Mouse (Mus musculus): ENCODE results near the gene Fryl. TPM values are rescaled to one million over a fixed set of nuclear protein-coding genes. Genes with fewer than 3 reads are reported as not detected.

Fryl gene
- polyA plus RNA-seq, 1 experiment from 2014 or later = 23.3 TPM

DNA sequence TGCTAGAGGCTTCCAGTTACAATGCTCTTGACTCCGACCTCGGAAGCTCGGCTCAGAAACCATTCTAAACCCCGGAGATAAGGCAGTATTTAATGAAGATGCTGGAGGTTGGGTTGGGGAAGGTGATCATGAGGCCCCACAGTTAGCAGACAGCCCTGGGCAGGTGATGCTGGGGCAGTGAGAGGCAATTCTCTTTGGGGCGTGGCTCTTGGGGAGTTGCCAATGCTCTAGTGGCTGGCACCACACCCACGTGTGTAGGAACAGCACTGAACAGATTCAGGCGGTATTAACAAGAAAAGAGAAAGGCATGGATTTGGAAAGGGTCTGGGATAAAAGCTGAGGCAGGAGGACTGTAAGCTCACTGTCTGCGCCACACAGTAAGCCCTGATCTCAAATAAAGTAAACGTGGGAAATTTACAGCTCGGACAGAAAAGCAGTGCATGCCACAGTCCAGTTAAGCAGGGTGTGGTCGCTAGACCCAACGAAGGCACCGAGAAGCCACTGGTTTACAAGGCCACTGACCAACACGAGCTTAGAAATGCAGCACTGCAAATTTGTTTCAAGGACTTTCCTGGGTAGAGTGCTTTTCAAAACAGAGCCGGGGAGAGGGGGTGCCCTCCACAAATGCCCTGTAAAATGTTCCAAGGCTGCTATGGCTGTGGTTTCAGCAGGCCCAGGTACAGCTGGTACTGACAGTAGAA, 100.0 kb downstream of the Fryl start:
- no peak for ATAC-seq (ENCODE audit: insufficient number of reproducible peaks, insufficient read depth, low FRiP score, low TSS enrichment, low read depth)
- H3K36me3 ChIP-seq = no peaks in the 10 kb centered on the region
- no peaks in the 10 kb centered on the region for H3K9me3 ChIP-seq
- H3K4me2 ChIP-seq = no peak overlapping the region
- H3K27me3 ChIP-seq = no peaks in the 10 kb centered on the region
- H3K4me1 ChIP-seq (replicated peaks) = peaks cover 9% of the 10 kb centered on the region
- H3K27ac ChIP-seq = no peak overlapping the region
- no peak overlapping the region for H3K9ac ChIP-seq (replicated peaks)
- no peak overlapping the region for H3K4me3 ChIP-seq (replicated peaks)
- 81% methylated on average over 15 of the region's 15 CpGs for WGBS

DNA sequence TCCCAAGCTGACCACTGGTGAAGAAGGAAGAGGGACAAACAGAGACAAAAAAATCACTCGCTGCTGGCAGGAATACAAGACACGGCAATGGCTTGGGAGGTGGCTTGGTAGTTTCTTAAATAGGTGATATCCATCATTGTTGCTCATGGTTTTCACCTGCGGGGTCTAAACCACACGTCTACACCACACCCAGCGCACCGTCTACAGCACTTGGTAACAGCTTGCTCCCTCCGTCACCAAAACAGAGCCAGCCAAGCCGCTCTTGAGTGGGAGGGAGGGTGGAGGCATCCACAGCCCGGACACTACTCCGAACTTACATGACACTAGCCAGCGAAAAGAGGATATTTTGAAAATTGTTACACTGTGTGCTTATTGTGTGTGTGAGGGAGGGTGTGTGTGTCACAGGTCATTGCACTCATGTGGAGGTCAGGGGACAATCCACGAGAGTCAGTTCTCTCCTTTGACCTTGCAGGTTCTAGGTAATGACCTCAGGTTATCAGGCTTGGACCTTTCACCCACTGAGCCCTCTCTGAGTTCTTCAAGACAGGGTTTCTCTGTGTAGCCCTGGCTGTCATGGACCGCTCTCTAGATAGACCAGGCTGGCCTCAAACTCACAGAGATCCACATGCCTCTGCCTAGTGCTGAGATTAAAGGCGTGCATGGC, 102.5 kb downstream of the Fryl start:
- H3K9me3 ChIP-seq = no peaks in the 10 kb centered on the region
- H3K9ac ChIP-seq (replicated peaks) = no peak overlapping the region
- no peak overlapping the region for H3K4me3 ChIP-seq (replicated peaks)
- no peak overlapping the region for H3K4me2 ChIP-seq
- H3K36me3 ChIP-seq = no peaks in the 10 kb centered on the region
- WGBS = 94% methylated on average over 14 of the region's 14 CpGs
- no peaks in the 10 kb centered on the region for H3K27me3 ChIP-seq
- peaks cover 9% of the 10 kb centered on the region for H3K4me1 ChIP-seq (replicated peaks)
- no peak for ATAC-seq (ENCODE audit: insufficient number of reproducible peaks, insufficient read depth, low FRiP score, low TSS enrichment, low read depth)
- H3K27ac ChIP-seq = no peak overlapping the region

- Histone ChIP-seq H3K4me2 (no peak overlapping the region), H3K9me3 (no peaks in the 10 kb centered on the region), H3K27me3 (no peaks in the 10 kb centered on the region), H3K4me1 (replicated peaks) (peaks cover 5% of the 10 kb centered on the region), H3K27ac (no peak overlapping the region), H3K9ac (replicated peaks) (no peak overlapping the region), H3K36me3 (peaks cover 5% of the 10 kb centered on the region; the same call in 1 of the 2 replicates), H3K4me3 (replicated peaks) (no peak overlapping the region)
- no peak for ATAC-seq (ENCODE audit: insufficient number of reproducible peaks, insufficient read depth, low FRiP score, low TSS enrichment, low read depth)
Observed at GRCm38 (mm10) chr5:73152206-73152605, 104.2 kb downstream of the Fryl start.

DNA sequence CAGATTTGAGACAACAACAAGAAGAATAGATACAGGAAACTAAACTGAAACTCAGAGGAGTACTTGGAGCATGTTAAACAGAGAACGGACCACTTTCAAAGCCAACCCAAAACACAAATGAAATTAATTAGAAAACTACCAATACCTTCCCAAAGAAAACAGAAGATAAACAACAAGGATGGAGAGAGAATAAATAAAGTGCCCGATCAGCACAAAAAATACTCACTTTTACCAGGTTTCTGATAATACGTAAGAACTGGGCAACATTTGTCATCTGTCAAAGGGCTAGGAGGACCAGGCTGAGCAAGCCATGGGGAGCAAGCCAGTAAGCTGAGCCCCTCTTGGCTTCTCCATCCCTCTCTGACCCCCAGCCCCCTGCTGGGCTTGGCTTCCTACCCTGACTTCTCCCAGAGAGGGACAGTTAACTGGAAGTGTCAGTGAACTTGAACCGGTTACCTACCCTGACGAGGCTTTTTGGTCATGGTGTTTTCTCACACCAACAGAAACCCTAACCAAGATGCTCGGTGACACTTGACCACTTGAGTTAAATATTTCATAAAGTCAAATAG, 105.5 kb downstream of the Fryl start:
- Histone ChIP-seq H3K4me2 (no peak overlapping the region), H3K4me1 (replicated peaks) (no peaks in the 10 kb centered on the region), H3K36me3 (peaks cover 16% of the 10 kb centered on the region; the same call in 1 of the 2 replicates), H3K9ac (replicated peaks) (no peak overlapping the region), H3K9me3 (no peaks in the 10 kb centered on the region), H3K4me3 (replicated peaks) (no peak overlapping the region), H3K27me3 (no peaks in the 10 kb centered on the region), H3K27ac (no peak overlapping the region)
- 85% methylated on average over 6 of the region's 6 CpGs for WGBS
- ATAC-seq (ENCODE audit: insufficient number of reproducible peaks, insufficient read depth, low FRiP score, low TSS enrichment, low read depth) = no peak

DNA sequence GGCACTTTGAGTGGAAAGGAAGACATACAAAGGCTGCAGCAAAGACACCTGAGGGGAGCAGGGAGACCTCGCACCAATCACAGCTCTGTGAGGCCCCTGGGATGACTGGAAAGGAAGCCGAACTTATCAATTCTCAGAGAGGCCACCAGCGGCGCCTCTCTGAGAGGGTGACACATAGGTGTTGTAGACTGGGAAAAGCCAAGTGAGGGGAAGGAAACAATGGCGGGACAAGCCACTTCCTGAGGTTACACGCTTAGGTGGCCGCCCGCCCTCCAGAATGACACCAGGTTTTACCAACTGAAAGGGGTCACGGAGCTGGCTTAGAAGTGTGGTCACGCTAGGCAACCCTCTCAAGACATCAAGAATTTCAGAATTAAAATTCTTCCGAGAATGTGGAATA, 111.4 kb downstream of the Fryl start:
- H3K4me3 ChIP-seq (replicated peaks) = no peak overlapping the region
- ATAC-seq (ENCODE audit: insufficient number of reproducible peaks, insufficient read depth, low FRiP score, low TSS enrichment, low read depth) = no peak
- 86% methylated on average over 11 of the region's 11 CpGs for WGBS

DNA sequence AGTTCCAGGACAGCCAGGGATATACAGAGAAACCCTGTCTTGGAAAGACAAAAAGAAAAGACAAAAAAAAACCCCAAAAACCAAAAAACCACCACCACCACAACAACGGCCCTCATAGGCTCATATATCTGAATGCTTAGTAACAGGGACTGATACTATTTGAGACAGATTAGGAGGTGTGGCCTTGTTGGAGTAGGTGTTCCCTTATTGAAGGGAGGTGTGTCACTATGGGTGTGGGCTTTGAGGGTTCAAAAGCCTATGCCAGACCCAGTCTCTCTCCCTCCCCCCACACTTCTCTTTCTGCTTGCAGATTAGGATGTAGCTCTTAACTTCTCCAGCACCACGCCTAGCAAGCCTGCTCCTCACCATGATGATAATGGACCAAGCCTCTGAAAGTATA, 114.7 kb downstream of the Fryl start:
- no peak for ATAC-seq (ENCODE audit: insufficient number of reproducible peaks, insufficient read depth, low FRiP score, low TSS enrichment, low read depth)
- Histone ChIP-seq H3K27ac (no peak overlapping the region), H3K9me3 (no peaks in the 10 kb centered on the region), H3K9ac (replicated peaks) (no peak overlapping the region), H3K4me2 (no peak overlapping the region), H3K36me3 (peaks cover 19% of the 10 kb centered on the region; the same call in 1 of the 2 replicates), H3K4me3 (replicated peaks) (no peak overlapping the region), H3K4me1 (replicated peaks) (no peaks in the 10 kb centered on the region), H3K27me3 (no peaks in the 10 kb centered on the region)
- 88% methylated on average over 2 of the region's 2 CpGs for WGBS

More for the DNA sequence above, 111.4 kb downstream of the Fryl start:
- no peak overlapping the region for H3K4me2 ChIP-seq
- H3K27ac ChIP-seq = no peak overlapping the region
- no peaks in the 10 kb centered on the region for H3K9me3 ChIP-seq
- no peak overlapping the region for H3K9ac ChIP-seq (replicated peaks)
- H3K27me3 ChIP-seq = no peaks in the 10 kb centered on the region
- H3K4me1 ChIP-seq (replicated peaks) = no peaks in the 10 kb centered on the region
- peaks cover 21% of the 10 kb centered on the region; the same call in 1 of the 2 replicates for H3K36me3 ChIP-seq

GRCm38 (mm10) chr5:73141161-73141560, 115.3 kb downstream of the Fryl start:
- Histone ChIP-seq H3K4me2 (no peak overlapping the region), H3K9ac (replicated peaks) (no peak overlapping the region), H3K27me3 (no peaks in the 10 kb centered on the region), H3K36me3 (peaks cover 13% of the 10 kb centered on the region; the same call in 1 of the 2 replicates), H3K9me3 (no peaks in the 10 kb centered on the region), H3K27ac (no peak overlapping the region), H3K4me3 (replicated peaks) (no peak overlapping the region), H3K4me1 (replicated peaks) (no peaks in the 10 kb centered on the region)
- 91% methylated on average over 8 of the region's 8 CpGs for WGBS
- no peak for ATAC-seq (ENCODE audit: insufficient number of reproducible peaks, insufficient read depth, low FRiP score, low TSS enrichment, low read depth)

DNA sequence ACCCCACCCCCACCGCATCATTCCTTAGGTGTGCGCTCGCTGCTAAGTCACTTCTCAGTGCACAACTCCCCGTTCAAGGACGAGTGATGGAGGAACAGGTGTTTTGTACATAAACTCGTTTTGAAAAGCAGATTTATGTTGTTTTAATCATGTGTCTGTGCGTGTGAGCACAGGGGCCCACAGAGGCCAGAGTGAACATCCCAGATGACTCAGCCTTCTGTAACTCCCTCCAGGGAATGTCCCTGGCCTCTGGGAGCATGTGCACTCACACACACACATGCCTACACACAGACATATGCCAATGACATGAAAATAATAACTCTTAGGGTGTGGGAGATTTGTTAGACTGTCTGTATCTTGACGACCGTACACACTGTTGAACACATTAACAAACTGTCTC, 118.9 kb downstream of the Fryl start:
- ATAC-seq (ENCODE audit: insufficient number of reproducible peaks, insufficient read depth, low FRiP score, low TSS enrichment, low read depth) = no peak
- no peak overlapping the region for H3K4me2 ChIP-seq
- H3K4me1 ChIP-seq (replicated peaks) = no peaks in the 10 kb centered on the region
- no peaks in the 10 kb centered on the region for H3K9me3 ChIP-seq
- H3K36me3 ChIP-seq = peaks cover 13% of the 10 kb centered on the region; the same call in 1 of the 2 replicates
- WGBS = 76% methylated on average over 9 of the region's 9 CpGs
- H3K27ac ChIP-seq = no peak overlapping the region
- no peak overlapping the region for H3K4me3 ChIP-seq (replicated peaks)
- H3K27me3 ChIP-seq = no peaks in the 10 kb centered on the region
- no peak overlapping the region; the same call in 1 of the 2 replicates for H3K9ac ChIP-seq (replicated peaks)

DNA sequence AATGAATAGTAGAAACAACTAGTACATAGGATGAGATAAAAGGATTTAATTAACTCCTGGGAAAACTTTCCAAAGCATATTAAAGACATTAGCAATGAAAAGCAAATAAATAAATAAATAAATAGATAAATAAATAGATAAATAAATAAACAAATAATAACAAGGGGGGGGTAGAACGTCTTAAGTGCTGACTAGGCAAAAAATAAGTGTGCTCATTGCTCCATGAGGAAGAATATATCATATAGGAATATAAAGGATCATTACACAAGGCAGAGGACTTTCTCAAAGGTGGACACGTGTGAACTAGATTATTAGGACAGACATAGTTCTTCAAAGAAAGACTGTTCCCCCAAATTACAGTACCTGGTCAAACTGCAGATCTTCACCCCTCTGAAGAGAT, 120.5 kb downstream of the Fryl start:
- 86% methylated on average over 2 of the region's 2 CpGs for WGBS
- ATAC-seq (ENCODE audit: insufficient number of reproducible peaks, insufficient read depth, low FRiP score, low TSS enrichment, low read depth) = no peak
- H3K4me2 ChIP-seq = no peak overlapping the region

GRCm38 (mm10) chr5:73135131-73135530, 121.3 kb downstream of the Fryl start:
- Histone ChIP-seq H3K9ac (replicated peaks) (no peak overlapping the region), H3K4me3 (replicated peaks) (no peak overlapping the region), H3K4me2 (no peak overlapping the region), H3K27me3 (no peaks in the 10 kb centered on the region), H3K27ac (no peak overlapping the region), H3K4me1 (replicated peaks) (no peaks in the 10 kb centered on the region), H3K36me3 (peaks cover 16% of the 10 kb centered on the region; the same call in 1 of the 2 replicates), H3K9me3 (no peaks in the 10 kb centered on the region)
- ATAC-seq (ENCODE audit: insufficient number of reproducible peaks, insufficient read depth, low FRiP score, low TSS enrichment, low read depth) = no peak
- WGBS = 90% methylated on average over 11 of the region's 11 CpGs

More for the DNA sequence above, 120.5 kb downstream of the Fryl start:
- Histone ChIP-seq H3K27me3 (no peaks in the 10 kb centered on the region), H3K36me3 (peaks cover 10% of the 10 kb centered on the region; the same call in 1 of the 2 replicates), H3K4me3 (replicated peaks) (no peak overlapping the region), H3K4me1 (replicated peaks) (no peaks in the 10 kb centered on the region), H3K9ac (replicated peaks) (no peak overlapping the region), H3K9me3 (no peaks in the 10 kb centered on the region), H3K27ac (no peak overlapping the region)

DNA sequence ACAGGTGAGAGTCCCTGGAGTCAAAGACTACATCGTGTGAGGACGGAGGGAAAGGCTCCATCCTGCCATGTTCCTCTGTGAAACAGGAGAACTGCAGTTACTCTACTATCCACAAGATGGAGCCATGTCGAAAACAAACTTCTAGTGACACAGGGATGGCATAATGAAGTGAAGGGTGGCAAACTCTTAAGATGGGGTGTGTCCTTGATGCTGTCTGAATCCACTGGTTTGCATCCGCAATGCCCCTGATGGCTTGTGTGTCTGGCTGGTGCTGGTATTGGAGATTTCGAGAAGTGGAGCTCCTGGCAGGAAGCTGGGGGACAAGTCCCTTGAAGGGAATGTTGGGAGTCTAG, 122.6 kb downstream of the Fryl start:
- WGBS = 54% methylated on average over 5 of the region's 5 CpGs
- no peak overlapping the region for H3K4me2 ChIP-seq
- no peaks in the 10 kb centered on the region for H3K4me1 ChIP-seq (replicated peaks)
- no peak overlapping the region for H3K9ac ChIP-seq (replicated peaks)
- H3K4me3 ChIP-seq (replicated peaks) = no peak overlapping the region
- no peak overlapping the region for H3K27ac ChIP-seq
- peaks cover 18% of the 10 kb centered on the region; the same call in 1 of the 2 replicates for H3K36me3 ChIP-seq
- H3K9me3 ChIP-seq = no peaks in the 10 kb centered on the region
- no peak for ATAC-seq (ENCODE audit: insufficient number of reproducible peaks, insufficient read depth, low FRiP score, low TSS enrichment, low read depth)
- H3K27me3 ChIP-seq = no peaks in the 10 kb centered on the region
